Mouse (Mus musculus) thymus, adult 2 months (tissue): ENCODE measurements around the gene Hoxb7.

Source experiments
- CTCF ChIP-seq: fragments of 200-500 bp; IDR thresholded peaks from 2 replicates; pipeline ENCODE4 v1.5.1; 2012; ENCODE audit warnings: mild to moderate bottlenecking, control low read depth, low read length, moderate library complexity, borderline replicate concordance; ENCODE audit not compliant: control insufficient read depth, poor library complexity, insufficient read depth; ENCODE audit errors: extremely low read depth
- POLR2A ChIP-seq: fragments of 200-500 bp; IDR thresholded peaks from 2 replicates; pipeline ENCODE4 v1.6.1; 2012; ENCODE audit warnings: mild to moderate bottlenecking, low read length, control low read depth, moderate library complexity; ENCODE audit not compliant: control insufficient read depth, poor library complexity, insufficient read depth; ENCODE audit errors: extremely low read depth

- TF ChIP-seq CTCF: no peak
- TF ChIP-seq POLR2A: no peak
These were observed 23.9 kb downstream of the Hoxb7 start for GRCm38 (mm10) chr11:96310183-96310938.
